Mouse (Mus musculus) midbrain, embryonic 12.5 days (tissue): ENCODE results near the gene Klhl12. TPM values are rescaled to one million over a fixed set of nuclear protein-coding genes. Genes with fewer than 3 reads are reported as not detected.

Experiments
- polyA plus RNA-seq: library from polyadenylated mRNA; unstranded; fragments of >200 nt; fragmentation: Nextera tagmentation; extraction: Ambion mirVana; gene quantifications from 2 replicates; pipeline ENCODE4 v1.2.1, GENCODE M21; 2016

Klhl12 gene
- polyA plus RNA-seq, 1 experiment from 2014 or later, result 31.3 TPM

Other genes starting within 250 kb of the Klhl12 start
- 0.64 and 1.0 TPM in 2 replicates for gene Adora1, start 220.1 kb upstream of the Klhl12 start, polyA plus RNA-seq
- gene Myog, start 165.5 kb upstream of the Klhl12 start, polyA plus RNA-seq, result 0.11 and 0.30 TPM in 2 replicates
- 5.1 and 5.3 TPM in 2 replicates for gene Ppfia4, start 122.6 kb upstream of the Klhl12 start, polyA plus RNA-seq
- 118 and 120 TPM in 2 replicates for gene Tmem183a, start 93.6 kb upstream of the Klhl12 start, polyA plus RNA-seq
- not detected in 2 replicates for gene 4933406M09Rik, start 69.6 kb upstream of the Klhl12 start, polyA plus RNA-seq
- 20.7 and 26.4 TPM in 2 replicates for gene Cyb5r1, start 50.0 kb upstream of the Klhl12 start, polyA plus RNA-seq
- 68.5 and 72.1 TPM in 2 replicates for gene Adipor1, start 40.2 kb upstream of the Klhl12 start, polyA plus RNA-seq
- gene Rabif, start 39.1 kb downstream of the Klhl12 start, polyA plus RNA-seq, result 42.6 and 45.6 TPM in 2 replicates
- not detected in 2 replicates for gene Mgat4e, start 94.2 kb downstream of the Klhl12 start, polyA plus RNA-seq
- 102 and 111 TPM in 2 replicates for gene Kdm5b, start 104.6 kb downstream of the Klhl12 start, polyA plus RNA-seq
- 2.7 and 3.5 TPM in 2 replicates for gene Syt2, start 191.1 kb downstream of the Klhl12 start, polyA plus RNA-seq